Mouse (Mus musculus): ENCODE results near the gene Proz.

- TF ChIP-seq POLR2A (IDR thresholded peaks at IDR 0.05; ENCODE audit: low read depth, low read length) (no peak), CTCF (IDR thresholded peaks at IDR 0.05; ENCODE audit: extremely low read depth, insufficient read depth, insufficient read length, insufficient replicate concordance) (no peak)
These were observed 48.3 kb downstream of the Proz start for GRCm38 (mm10) chr8:13108967-13109366.
